Mouse (Mus musculus) lung, embryonic 15.5 days (tissue): ENCODE results near the gene Il1r1. TPM values are rescaled to one million over a fixed set of nuclear protein-coding genes. Genes with fewer than 3 reads are reported as not detected.

Experiments
- ATAC-seq: fragments of 200-750 bp; cut with Nextera tagmentation; 2 replicates; pipeline ENCODE4 v1.8.0; 2017; ENCODE audit warnings: moderate number of reproducible peaks, borderline replicate concordance; ENCODE audit not compliant: low FRiP score, low TSS enrichment; ENCODE audit errors: extremely low read depth
- H3K27ac ChIP-seq: fragments of 300-500 bp; sonication (generic); 2 replicates; pipeline ENCODE4 v1.5.1; 2015; ENCODE audit warnings: moderate library complexity, mild to moderate bottlenecking, inconsistent platforms
- H3K27me3 ChIP-seq: fragments of 300-500 bp; sonication (generic); 2 replicates; pipeline ENCODE4 v1.6.1; 2015; ENCODE audit warnings: inconsistent platforms
- H3K36me3 ChIP-seq: fragments of 300-500 bp; sonication (generic); 2 replicates; pipeline ENCODE4 v1.6.1; 2015; ENCODE audit warnings: inconsistent platforms
- H3K4me1 ChIP-seq: fragments of 300-500 bp; sonication (generic); 2 replicates; pipeline ENCODE4 v1.6.1; 2015; ENCODE audit warnings: inconsistent platforms
- H3K4me2 ChIP-seq: fragments of 300-500 bp; sonication (generic); 2 replicates; pipeline ENCODE4 v1.6.1; 2015; ENCODE audit warnings: inconsistent platforms, mild to moderate bottlenecking, moderate library complexity
- H3K4me3 ChIP-seq: fragments of 300-500 bp; sonication (generic); 2 replicates; pipeline ENCODE4 v1.5.1; 2015; ENCODE audit warnings: mild to moderate bottlenecking, inconsistent platforms
- H3K9ac ChIP-seq: fragments of 300-500 bp; sonication (generic); 2 replicates; pipeline ENCODE4 v1.6.1; 2015; ENCODE audit warnings: inconsistent platforms
- H3K9me3 ChIP-seq: fragments of 300-500 bp; sonication (generic); 2 replicates; pipeline ENCODE4 v1.6.1; 2016; ENCODE audit warnings: inconsistent platforms
- WGBS: fragments of 180-500 bp; shearing (Covaris S2); methylation state at CpG from one replicate; pipeline ENCODE4 v1.1.7; 2015; 5-methylcytosine and 5-hydroxymethylcytosine counted together
- polyA plus RNA-seq: library from polyadenylated mRNA; unstranded; fragments of >200 nt; fragmentation: Nextera tagmentation; extraction: Ambion mirVana; gene quantifications from 2 replicates; pipeline ENCODE4 v1.2.1, GENCODE M21; 2015

Gene Il1r1
- polyA plus RNA-seq, 1 experiment from 2014 or later: 10.9 TPM

DNA sequence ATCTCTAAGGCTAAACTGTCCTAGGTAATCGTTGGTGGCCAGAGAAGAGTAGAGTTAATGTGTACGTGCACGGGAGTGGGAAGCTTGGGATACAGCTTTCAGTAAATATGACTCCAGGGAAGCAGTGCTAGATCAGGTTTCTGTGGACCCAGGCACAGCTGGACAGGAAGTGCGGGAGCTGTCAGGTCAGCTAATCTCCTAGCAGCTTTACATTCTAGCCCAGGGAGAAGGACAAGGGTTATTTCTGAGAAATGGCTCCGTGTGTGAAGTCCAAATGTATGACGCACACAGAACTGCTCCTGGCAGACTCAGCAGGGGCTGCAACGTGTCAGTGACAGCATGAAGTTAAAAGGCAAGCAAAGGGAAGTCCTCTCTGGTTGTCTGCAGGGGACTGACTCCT lies 8.3 kb downstream of the Il1r1 start:
- peak; percentile 80; the same call in 1 of the 2 replicates for ATAC-seq
- 15% methylated on average over 7 of the region's 7 CpGs for WGBS
- Histone ChIP-seq H3K4me1 (peaks cover 33% of the 10 kb centered on the region), H3K9ac (no peak overlapping the region), H3K36me3 (no peaks in the 10 kb centered on the region), H3K9me3 (no peaks in the 10 kb centered on the region), H3K27me3 (no peaks in the 10 kb centered on the region), H3K27ac (peak overlapping the region; percentile 32; the same call in 1 of the 2 replicates), H3K4me3 (no peak overlapping the region), H3K4me2 (no peak overlapping the region)

DNA sequence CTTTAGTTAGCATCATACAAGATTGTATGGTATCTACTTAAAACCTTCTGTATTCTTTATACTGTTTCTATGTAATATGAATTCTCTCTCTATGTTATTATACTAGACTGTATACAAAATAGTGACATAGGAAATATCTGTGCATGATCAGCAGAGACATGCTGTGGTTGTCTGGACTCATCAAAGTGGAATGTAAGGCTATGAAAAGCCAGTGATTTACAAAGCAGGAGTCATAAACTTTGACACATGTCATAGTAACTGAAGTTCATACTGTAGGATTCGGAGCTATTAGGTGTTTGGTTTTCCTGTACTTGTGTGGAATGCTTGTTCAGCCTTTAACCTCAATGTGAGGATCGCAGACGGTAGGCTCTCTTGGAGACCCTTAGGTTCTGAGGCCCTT lies 8.7 kb downstream of the Il1r1 start:
- 42% methylated on average over 3 of the region's 3 CpGs for WGBS
- no peak overlapping the region for H3K4me2 ChIP-seq

DNA sequence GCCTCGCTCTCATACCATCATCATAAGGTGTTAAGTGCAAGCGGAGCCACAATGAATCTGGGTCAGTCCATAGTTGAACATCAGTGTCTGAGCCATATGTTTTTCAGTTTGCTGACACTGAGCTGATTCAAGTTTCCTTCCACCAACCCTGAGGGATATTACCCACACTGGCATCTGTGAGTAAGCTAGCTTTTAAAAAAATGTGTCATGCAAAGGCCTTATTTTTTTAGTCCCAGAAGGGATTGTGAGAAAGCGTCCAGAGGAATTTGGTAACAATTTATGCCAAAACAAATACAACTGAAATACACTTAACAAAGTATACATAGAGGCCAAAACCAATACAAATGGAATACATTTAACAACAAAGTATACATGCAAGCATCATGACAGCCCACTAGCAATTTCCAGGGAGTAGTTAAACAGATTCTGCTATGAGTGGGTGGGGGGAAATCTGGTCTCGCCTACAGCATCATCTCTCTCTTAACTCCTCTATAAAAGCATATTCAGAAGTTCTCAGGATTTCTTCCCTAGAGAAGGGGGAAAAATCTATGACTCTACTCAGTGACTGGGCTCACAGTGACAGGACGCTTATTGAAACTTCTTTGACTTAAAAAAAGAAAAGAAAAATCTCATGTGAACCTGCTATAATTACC lies 10.8 kb downstream of the Il1r1 start:
- Histone ChIP-seq H3K4me3 (no peak overlapping the region), H3K9ac (no peak overlapping the region), H3K4me1 (peaks cover 33% of the 10 kb centered on the region), H3K27ac (0 out of 2 replicates have a peak overlapping the region, but pooled peaks have one; percentile 6), H3K27me3 (no peaks in the 10 kb centered on the region), H3K4me2 (no peak overlapping the region), H3K36me3 (no peaks in the 10 kb centered on the region), H3K9me3 (no peaks in the 10 kb centered on the region)
- ATAC-seq: no peak
- WGBS: 77% methylated on average over 5 of the region's 5 CpGs

More for the DNA sequence above, 8.7 kb downstream of the Il1r1 start:
- H3K9ac ChIP-seq: no peak overlapping the region
- no peak for ATAC-seq
- no peak overlapping the region for H3K4me3 ChIP-seq
- peak overlapping the region; percentile 51 for H3K27ac ChIP-seq
- H3K36me3 ChIP-seq: no peaks in the 10 kb centered on the region
- H3K27me3 ChIP-seq: no peaks in the 10 kb centered on the region
- peaks cover 33% of the 10 kb centered on the region for H3K4me1 ChIP-seq
- no peaks in the 10 kb centered on the region for H3K9me3 ChIP-seq

DNA sequence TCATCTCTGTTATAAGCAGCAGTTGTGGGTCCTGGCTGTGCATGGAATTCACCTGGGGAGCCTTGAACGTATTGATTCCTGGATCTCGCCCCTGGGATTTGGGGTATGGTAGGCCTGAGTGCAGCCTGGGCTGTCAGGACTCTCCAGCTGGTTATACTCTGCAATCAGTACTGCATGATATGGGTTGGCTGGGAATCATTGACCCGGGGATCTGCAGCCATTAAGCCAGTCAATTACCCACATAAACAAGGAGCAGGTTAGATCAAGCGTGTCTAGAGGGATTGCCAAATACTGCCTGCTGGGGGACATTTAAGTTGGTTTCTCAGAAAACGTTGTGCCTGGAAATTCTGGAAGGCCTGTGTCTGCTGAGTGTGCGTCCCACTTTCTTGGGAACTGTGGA lies 11.8 kb downstream of the Il1r1 start:
- Histone ChIP-seq H3K27me3 (no peaks in the 10 kb centered on the region), H3K4me1 (peaks cover 40% of the 10 kb centered on the region), H3K9ac (no peak overlapping the region), H3K36me3 (no peaks in the 10 kb centered on the region), H3K9me3 (no peaks in the 10 kb centered on the region), H3K4me3 (no peak overlapping the region), H3K4me2 (no peak overlapping the region), H3K27ac (0 out of 2 replicates have a peak overlapping the region, but pooled peaks have one; percentile 18)
- peak; percentile 61; the same call in 1 of the 2 replicates for ATAC-seq
- WGBS: 48% methylated on average over 6 of the region's 6 CpGs

DNA sequence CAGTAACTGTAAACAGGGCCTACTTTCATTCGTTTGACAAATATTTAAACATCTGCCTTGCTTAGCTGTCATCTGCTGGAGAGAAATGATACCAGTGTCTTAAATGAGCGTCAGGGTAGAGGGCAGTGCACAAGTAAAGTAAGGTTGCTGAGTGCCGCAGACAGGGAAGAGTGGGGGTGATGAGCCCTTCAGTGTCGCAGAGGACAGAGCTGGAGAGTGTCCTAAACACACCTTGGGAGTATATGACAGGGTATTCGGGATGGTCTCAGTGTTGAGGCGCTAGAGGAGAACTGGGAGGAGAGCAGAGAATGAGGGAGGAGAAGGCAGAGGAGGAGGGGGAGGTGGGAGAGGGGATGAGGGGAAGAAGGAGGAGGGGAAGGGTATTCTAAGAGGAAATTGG lies 12.2 kb downstream of the Il1r1 start:
- Histone ChIP-seq H3K4me2 (no peak overlapping the region), H3K4me1 (peaks cover 44% of the 10 kb centered on the region), H3K9ac (no peak overlapping the region), H3K9me3 (no peaks in the 10 kb centered on the region), H3K36me3 (no peaks in the 10 kb centered on the region), H3K27ac (peak overlapping the region; percentile 18; the same call in 1 of the 2 replicates), H3K4me3 (no peak overlapping the region), H3K27me3 (no peaks in the 10 kb centered on the region)
- WGBS: 31% methylated on average over 6 of the region's 6 CpGs
- peak; percentile 32; the same call in 1 of the 2 replicates for ATAC-seq

DNA sequence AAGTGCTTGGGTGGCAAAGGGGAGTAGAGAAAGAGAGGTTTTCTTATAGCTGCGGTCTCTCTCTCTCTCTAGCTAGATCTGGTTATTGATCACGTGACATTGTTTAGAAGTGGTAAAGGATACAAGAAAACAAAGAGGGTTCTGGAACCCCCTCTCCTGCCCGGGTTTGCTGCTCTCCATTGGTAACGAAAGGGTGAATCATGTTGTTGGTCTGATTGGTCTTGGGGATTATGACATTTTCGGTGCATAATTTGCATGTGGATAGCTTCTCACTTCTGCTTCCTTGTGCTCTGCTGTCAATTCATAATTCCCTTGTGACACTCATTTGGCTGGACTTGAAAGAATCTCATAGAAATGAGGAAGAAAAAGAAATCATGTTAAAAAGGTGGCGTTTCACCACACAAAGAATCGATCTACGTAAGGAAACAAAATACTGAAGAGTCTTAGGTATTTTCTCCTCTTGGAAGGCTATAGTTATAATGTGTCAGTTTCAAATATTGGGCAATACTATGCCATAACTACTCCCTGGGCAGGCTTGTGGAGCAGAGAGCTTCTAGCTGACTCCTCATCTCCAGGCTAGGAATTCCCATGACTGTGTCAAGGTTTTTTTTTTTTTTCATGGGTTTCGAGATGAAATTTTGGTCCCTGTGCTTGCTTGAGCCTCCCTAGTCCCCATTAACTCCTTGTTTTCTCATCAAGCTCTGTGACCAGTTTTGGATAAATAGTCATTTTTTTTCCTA lies 15.6 kb downstream of the Il1r1 start:
- no peak overlapping the region for H3K9ac ChIP-seq
- no peak overlapping the region for H3K4me3 ChIP-seq
- no peaks in the 10 kb centered on the region for H3K36me3 ChIP-seq
- H3K4me2 ChIP-seq: no peak overlapping the region
- H3K27ac ChIP-seq: no peak overlapping the region
- WGBS: 85% methylated on average over 9 of the region's 9 CpGs
- ATAC-seq: no peak
- H3K4me1 ChIP-seq: peaks cover 25% of the 10 kb centered on the region
- no peaks in the 10 kb centered on the region for H3K9me3 ChIP-seq
- no peaks in the 10 kb centered on the region for H3K27me3 ChIP-seq

DNA sequence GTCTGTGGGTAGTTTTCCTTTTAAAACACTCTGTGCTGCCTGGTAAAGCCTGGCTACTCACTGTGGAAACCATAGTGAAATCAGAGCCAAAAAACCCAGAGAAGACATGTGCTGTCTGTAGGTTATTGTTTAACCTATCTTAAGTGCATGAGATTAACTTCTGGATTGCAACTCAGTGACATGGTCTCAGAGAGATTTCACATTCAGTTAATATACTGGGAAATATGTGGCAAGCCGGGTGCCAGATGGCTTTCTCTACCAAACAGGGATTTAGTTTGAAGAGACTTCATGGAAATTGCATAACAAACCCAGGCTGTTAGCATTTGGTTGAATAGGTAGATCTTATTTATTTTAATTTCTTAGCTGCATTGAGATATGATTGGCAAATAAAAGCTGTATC lies 17.8 kb downstream of the Il1r1 start:
- Histone ChIP-seq H3K4me3 (no peak overlapping the region), H3K9ac (no peak overlapping the region), H3K36me3 (no peaks in the 10 kb centered on the region), H3K27ac (no peak overlapping the region), H3K4me1 (peaks cover 14% of the 10 kb centered on the region), H3K4me2 (no peak overlapping the region), H3K27me3 (no peaks in the 10 kb centered on the region), H3K9me3 (no peaks in the 10 kb centered on the region)
- ATAC-seq: no peak
- 53% methylated on average over 1 of the region's 1 CpGs for WGBS

DNA sequence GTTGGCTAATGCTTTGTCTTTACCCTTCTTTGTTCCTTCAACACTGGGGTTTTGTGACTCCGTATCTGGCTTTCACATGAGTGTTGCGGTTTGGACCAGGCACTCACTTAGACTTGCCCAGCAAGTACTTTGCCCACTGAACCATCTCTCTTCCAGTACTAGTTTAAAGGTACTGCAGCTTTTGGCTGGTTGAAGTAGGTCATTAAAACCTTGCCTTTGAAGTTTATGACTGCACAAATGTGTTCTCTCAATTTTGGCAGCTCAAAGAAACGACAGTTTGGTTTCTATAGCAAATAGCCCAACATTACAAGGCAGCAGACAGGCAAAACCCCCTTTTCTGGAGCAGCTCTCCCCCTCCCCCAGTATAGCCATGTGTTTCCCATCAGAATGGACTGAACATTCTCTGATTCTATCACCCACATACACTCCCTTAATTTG lies 18.7 kb downstream of the Il1r1 start:
- Histone ChIP-seq H3K36me3 (no peaks in the 10 kb centered on the region), H3K27me3 (no peaks in the 10 kb centered on the region), H3K27ac (no peak overlapping the region), H3K4me1 (peaks cover 14% of the 10 kb centered on the region), H3K4me2 (no peak overlapping the region), H3K9me3 (no peaks in the 10 kb centered on the region), H3K9ac (no peak overlapping the region), H3K4me3 (no peak overlapping the region)
- 67% methylated on average over 3 of the region's 3 CpGs for WGBS
- ATAC-seq: no peak

DNA sequence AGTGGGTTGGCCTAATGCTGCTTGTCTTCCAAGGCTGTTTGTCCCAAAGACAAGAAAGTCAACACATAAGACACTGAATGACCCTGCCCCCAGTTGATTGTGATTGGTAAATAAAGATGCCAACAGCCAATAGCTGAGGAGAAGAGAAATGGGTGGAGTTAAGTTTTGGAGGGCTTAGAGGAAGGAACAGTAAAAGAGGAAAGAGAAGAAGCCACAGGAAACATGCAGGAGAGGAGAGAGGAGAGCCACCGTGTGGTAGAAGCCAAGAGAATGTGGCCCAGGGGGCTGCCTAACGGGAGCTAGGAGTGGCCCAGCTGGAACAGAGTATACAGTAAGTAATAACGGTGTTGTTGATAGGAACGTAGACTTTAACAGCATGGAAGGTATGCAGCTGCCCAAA lies 25.5 kb downstream of the Il1r1 start:
- H3K4me1 ChIP-seq: peaks cover 13% of the 10 kb centered on the region
- H3K27ac ChIP-seq: no peak overlapping the region
- no peaks in the 10 kb centered on the region for H3K27me3 ChIP-seq
- no peak overlapping the region for H3K9ac ChIP-seq
- no peaks in the 10 kb centered on the region for H3K9me3 ChIP-seq
- no peak overlapping the region for H3K4me2 ChIP-seq
- ATAC-seq: no peak
- no peak overlapping the region for H3K4me3 ChIP-seq
- WGBS: 27% methylated on average over 4 of the region's 4 CpGs
- H3K36me3 ChIP-seq: no peaks in the 10 kb centered on the region

DNA sequence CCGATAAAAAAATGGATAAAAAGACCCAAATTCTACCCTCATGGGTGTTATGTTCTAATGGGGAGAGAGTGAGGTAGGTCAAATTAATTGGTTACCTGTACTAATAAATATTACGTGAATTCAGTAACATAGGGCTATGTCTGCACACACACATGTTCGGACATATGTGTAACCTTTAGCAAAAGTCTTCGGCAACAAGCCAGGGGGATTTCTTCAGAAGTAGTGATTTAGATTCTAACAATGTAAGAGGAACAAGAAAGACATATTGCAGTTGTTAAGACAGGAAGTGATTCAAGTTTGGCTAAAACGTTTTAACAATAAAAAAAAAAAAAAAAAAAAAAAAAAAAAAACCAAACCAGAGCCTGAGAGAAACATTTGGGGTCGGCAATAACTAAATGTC lies 27.6 kb downstream of the Il1r1 start:
- Histone ChIP-seq H3K27me3 (no peaks in the 10 kb centered on the region), H3K4me2 (no peak overlapping the region), H3K9me3 (no peaks in the 10 kb centered on the region), H3K36me3 (no peaks in the 10 kb centered on the region), H3K4me3 (no peak overlapping the region), H3K9ac (no peak overlapping the region), H3K27ac (no peak overlapping the region), H3K4me1 (peaks cover 13% of the 10 kb centered on the region)
- WGBS: 78% methylated on average over 6 of the region's 6 CpGs
- ATAC-seq: no peak

DNA sequence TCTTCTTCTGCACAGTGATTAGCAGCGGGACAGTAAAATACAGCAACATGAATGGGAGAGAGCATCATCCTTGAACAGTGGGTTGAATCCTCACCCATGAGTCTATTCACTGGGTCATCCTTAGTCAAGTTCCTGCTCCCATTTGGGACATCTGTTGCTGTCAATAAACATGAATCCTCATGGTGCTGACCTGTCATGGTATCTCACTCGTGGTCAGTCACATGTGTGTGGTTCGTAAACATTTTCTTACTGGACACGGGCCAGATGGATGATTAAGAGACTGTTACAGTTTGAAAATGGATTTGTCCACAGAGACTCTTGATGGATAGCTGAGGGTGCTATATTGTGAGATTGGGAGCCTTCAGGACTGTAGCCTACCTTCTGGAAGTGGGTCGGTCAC lies 29.1 kb downstream of the Il1r1 start:
- 44% methylated on average over 5 of the region's 5 CpGs for WGBS

DNA sequence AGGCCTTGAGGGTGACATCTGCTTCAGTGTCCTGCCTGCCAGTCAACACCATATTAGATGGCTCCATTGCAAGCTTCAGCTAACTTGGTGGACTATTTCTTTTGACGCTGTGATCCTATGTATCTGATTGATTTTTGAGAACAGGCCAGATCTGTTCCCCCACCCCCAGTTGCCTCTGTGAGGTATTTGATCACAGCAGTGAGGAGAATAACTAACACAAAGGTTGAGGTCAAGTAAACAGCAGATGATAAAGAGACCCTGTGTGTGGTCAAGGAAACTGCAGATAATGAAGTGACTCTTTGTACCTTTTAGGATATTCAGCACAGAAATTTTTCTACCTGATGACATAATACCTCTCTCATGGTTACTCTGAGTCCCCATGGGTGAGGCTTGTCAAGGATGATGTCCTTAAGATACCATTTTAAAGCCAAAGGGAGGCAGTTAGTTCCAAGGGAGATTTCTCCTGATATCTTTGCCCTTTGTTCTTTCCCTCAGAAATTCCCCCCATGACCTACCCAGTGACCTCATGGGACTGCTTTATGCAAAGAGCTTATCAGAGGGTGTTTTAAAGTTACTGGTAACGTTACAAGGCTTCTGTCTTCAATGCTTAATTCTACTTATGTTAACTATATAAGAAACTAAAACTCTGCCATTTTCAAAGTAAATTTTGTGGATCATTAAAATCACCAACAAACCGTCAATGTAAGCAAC lies 29.6 kb downstream of the Il1r1 start:
- ATAC-seq: no peak
- no peaks in the 10 kb centered on the region for H3K27me3 ChIP-seq
- H3K27ac ChIP-seq: no peak overlapping the region
- H3K9me3 ChIP-seq: no peaks in the 10 kb centered on the region
- no peak overlapping the region for H3K4me2 ChIP-seq
- no peak overlapping the region for H3K9ac ChIP-seq
- H3K4me3 ChIP-seq: no peak overlapping the region
- H3K36me3 ChIP-seq: no peaks in the 10 kb centered on the region
- H3K4me1 ChIP-seq: peaks cover 13% of the 10 kb centered on the region
- whole genome bisulfite sequencing: 32% methylated on average over 3 of the region's 3 CpGs

More for the DNA sequence above, 29.1 kb downstream of the Il1r1 start:
- Histone ChIP-seq H3K9me3 (no peaks in the 10 kb centered on the region), H3K36me3 (no peaks in the 10 kb centered on the region), H3K4me2 (no peak overlapping the region), H3K27me3 (no peaks in the 10 kb centered on the region), H3K4me1 (peaks cover 13% of the 10 kb centered on the region), H3K27ac (no peak overlapping the region), H3K9ac (no peak overlapping the region), H3K4me3 (no peak overlapping the region)
- ATAC-seq: no peak
